Mouse (Mus musculus) liver, adult 2 months (tissue): Measurements from ENCODE around the gene Ruvbl2.
A peak's percentile ranks its signal among the peaks of the same experiment; 100 is the strongest.

Experiments used
- CTCF ChIP-seq: fragments of 200-500 bp; IDR thresholded peaks from 2 replicates; pipeline ENCODE4 v1.5.1; 2011; ENCODE audit warnings: low read depth, low read length, control low read depth
- POLR2A ChIP-seq: fragments of 200-500 bp; IDR thresholded peaks from 2 replicates; pipeline ENCODE4 v1.6.1; 2011; ENCODE audit warnings: low read length, control low read depth; ENCODE audit not compliant: insufficient read depth; ENCODE audit errors: extremely low read depth

DNA sequence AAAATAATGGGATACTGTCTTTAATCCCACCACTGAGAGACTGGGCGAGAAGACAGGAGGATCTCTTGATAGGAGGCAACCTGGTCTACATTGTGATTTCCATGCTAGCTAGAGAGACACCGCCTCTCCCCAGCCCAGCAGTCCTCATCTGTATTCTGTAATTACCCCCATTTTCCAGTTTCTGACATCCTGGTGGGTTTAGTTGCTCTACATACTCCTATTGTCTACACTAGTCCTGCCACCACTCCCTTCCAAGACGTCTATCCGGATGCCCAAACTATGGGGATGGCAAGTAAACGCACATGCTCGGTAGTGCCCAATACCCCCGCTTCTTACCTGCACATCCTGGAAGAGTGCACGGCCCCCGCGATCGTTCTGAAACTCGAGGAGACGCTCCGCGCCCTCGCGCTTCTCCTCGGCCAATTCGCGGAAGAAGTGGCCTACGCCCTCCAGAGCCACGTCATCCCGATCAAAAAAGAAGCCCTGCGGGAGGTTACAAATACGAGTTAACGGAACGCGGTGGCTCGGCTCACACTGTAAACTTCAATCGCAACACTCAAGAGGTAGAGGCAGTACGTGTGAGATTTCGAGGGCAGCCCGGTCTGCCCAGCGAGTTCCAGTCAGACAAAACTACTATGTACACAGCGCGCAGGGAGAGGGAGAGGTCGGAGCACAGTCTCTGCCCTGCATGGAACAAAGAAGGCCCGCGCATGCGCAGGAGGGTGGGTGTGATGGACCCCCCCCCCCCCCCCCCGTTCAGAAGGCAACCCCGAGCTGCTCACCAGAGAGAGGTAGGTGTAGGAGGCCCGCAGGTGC is 21.1 kb upstream of the Ruvbl2 start:
- no peak for TF ChIP-seq CTCF
- peak; percentile 55; the same call in 1 of the 2 replicates for TF ChIP-seq POLR2A
